Mouse (Mus musculus): ENCODE measurements around the gene Fgd3. TPM values are rescaled to one million over a fixed set of nuclear protein-coding genes. Genes with fewer than 3 reads are reported as not detected.

Fgd3 gene
- polyA plus RNA-seq, 1 experiment from 2014 or later, result 0.25 TPM

- TF ChIP-seq CTCF (IDR thresholded peaks at IDR 0.05; ENCODE audit: low read depth) (no peak), EP300 (optimal IDR thresholded peaks at IDR 0.05) (no peak)
- Histone ChIP-seq H3K36me3 (ENCODE audit: control insufficient read depth, insufficient read depth, low read length) (no peaks in the 10 kb centered on the region), H3K27ac (replicated peaks) (no peak overlapping the region), H3K9me3 (ENCODE audit: control insufficient read depth, low read length) (no peaks in the 10 kb centered on the region), H3K9ac (ENCODE audit: low read length) (no peak overlapping the region), H3K4me2 (replicated peaks; ENCODE audit: low read depth) (no peak overlapping the region), H3K4me3 (ENCODE audit: low read depth, low read length) (no peak overlapping the region), H3K27me3 (ENCODE audit: control insufficient read depth, insufficient read depth, low read length) (no peaks in the 10 kb centered on the region), H3K4me1 (replicated peaks; ENCODE audit: control insufficient read depth, insufficient read depth) (peaks cover 3% of the 10 kb centered on the region; the same call in 1 of the 2 replicates)
- DNase-seq (ENCODE audit: low spot score) (no peak), ATAC-seq (ENCODE audit: low FRiP score, low TSS enrichment) (no peak)
These were observed 33.3 kb upstream of the Fgd3 start for GRCm38 (mm10) chr13:49353422-49353821.

- peaks cover 3% of the 10 kb centered on the region; the same call in 1 of the 2 replicates for H3K4me1 ChIP-seq (replicated peaks; ENCODE audit: control insufficient read depth, insufficient read depth)
- H3K27ac ChIP-seq (replicated peaks), result no peak overlapping the region
- no peak overlapping the region for H3K4me3 ChIP-seq (ENCODE audit: low read depth, low read length)
- H3K9me3 ChIP-seq (ENCODE audit: control insufficient read depth, low read length), result no peaks in the 10 kb centered on the region
- no peak overlapping the region for H3K9ac ChIP-seq (ENCODE audit: low read length)
- 67% methylated on average over 3 of the region's 3 CpGs for WGBS
- no peak for TF ChIP-seq CTCF (IDR thresholded peaks at IDR 0.05; ENCODE audit: low read depth)
- no peak for TF ChIP-seq EP300 (optimal IDR thresholded peaks at IDR 0.05)
- no peak for DNase-seq (ENCODE audit: low spot score)
- H3K36me3 ChIP-seq (ENCODE audit: control insufficient read depth, insufficient read depth, low read length), result no peaks in the 10 kb centered on the region
- ATAC-seq (ENCODE audit: low FRiP score, low TSS enrichment), result no peak
- H3K4me2 ChIP-seq (replicated peaks; ENCODE audit: low read depth), result no peak overlapping the region
- H3K27me3 ChIP-seq (ENCODE audit: control insufficient read depth, insufficient read depth, low read length), result no peaks in the 10 kb centered on the region
These were observed 32.6 kb upstream of the Fgd3 start for GRCm38 (mm10) chr13:49352581-49353159.

- H3K9me3 ChIP-seq (ENCODE audit: control insufficient read depth, low read length), result no peaks in the 10 kb centered on the region
- TF ChIP-seq EP300 (optimal IDR thresholded peaks at IDR 0.05) (no peak), CTCF (IDR thresholded peaks at IDR 0.05; ENCODE audit: low read depth) (no peak)
- no peak for ATAC-seq (ENCODE audit: low FRiP score, low TSS enrichment)
- WGBS, result 90% methylated on average over 6 of the region's 6 CpGs
- no peaks in the 10 kb centered on the region for H3K27me3 ChIP-seq (ENCODE audit: control insufficient read depth, insufficient read depth, low read length)
- peaks cover 3% of the 10 kb centered on the region; the same call in 1 of the 2 replicates for H3K4me1 ChIP-seq (replicated peaks; ENCODE audit: control insufficient read depth, insufficient read depth)
- H3K9ac ChIP-seq (ENCODE audit: low read length), result no peak overlapping the region
- no peak overlapping the region for H3K4me3 ChIP-seq (ENCODE audit: low read depth, low read length)
- no peak overlapping the region for H3K4me2 ChIP-seq (replicated peaks; ENCODE audit: low read depth)
- no peak overlapping the region for H3K27ac ChIP-seq (replicated peaks)
- no peak for DNase-seq (ENCODE audit: low spot score)
- no peaks in the 10 kb centered on the region for H3K36me3 ChIP-seq (ENCODE audit: control insufficient read depth, insufficient read depth, low read length)
These were observed 29.9 kb upstream of the Fgd3 start for GRCm38 (mm10) chr13:49349836-49350505.

- no peak for TF ChIP-seq EP300 (optimal IDR thresholded peaks at IDR 0.05)
- TF ChIP-seq CTCF (IDR thresholded peaks at IDR 0.05; ENCODE audit: low read depth), result no peak
- no peak for ATAC-seq (ENCODE audit: low FRiP score, low TSS enrichment)
- H3K4me3 ChIP-seq (ENCODE audit: low read depth, low read length), result no peak overlapping the region
These were observed 29.2 kb upstream of the Fgd3 start for GRCm38 (mm10) chr13:49349335-49349734.

GRCm38 (mm10) chr13:49348522-49348921 is 28.4 kb upstream of the Fgd3 start:
- WGBS, result 80% methylated on average over 2 of the region's 2 CpGs
- Histone ChIP-seq H3K4me1 (replicated peaks; ENCODE audit: control insufficient read depth, insufficient read depth) (no peaks in the 10 kb centered on the region; the same call in 1 of the 2 replicates), H3K9me3 (ENCODE audit: control insufficient read depth, low read length) (no peaks in the 10 kb centered on the region), H3K27me3 (ENCODE audit: control insufficient read depth, insufficient read depth, low read length) (no peaks in the 10 kb centered on the region), H3K27ac (replicated peaks) (no peak overlapping the region), H3K4me2 (replicated peaks; ENCODE audit: low read depth) (no peak overlapping the region), H3K9ac (ENCODE audit: low read length) (no peak overlapping the region), H3K4me3 (ENCODE audit: low read depth, low read length) (no peak overlapping the region), H3K36me3 (ENCODE audit: control insufficient read depth, insufficient read depth, low read length) (no peaks in the 10 kb centered on the region)
- ATAC-seq (ENCODE audit: low FRiP score, low TSS enrichment), result no peak
- TF ChIP-seq EP300 (optimal IDR thresholded peaks at IDR 0.05) (no peak), CTCF (IDR thresholded peaks at IDR 0.05; ENCODE audit: low read depth) (no peak)
- DNase-seq (ENCODE audit: low spot score), result no peak

More at GRCm38 (mm10) chr13:49349335-49349734, 29.2 kb upstream of the Fgd3 start:
- no peak overlapping the region for H3K4me2 ChIP-seq (replicated peaks; ENCODE audit: low read depth)
- no peaks in the 10 kb centered on the region for H3K9me3 ChIP-seq (ENCODE audit: control insufficient read depth, low read length)
- no peak overlapping the region for H3K9ac ChIP-seq (ENCODE audit: low read length)
- H3K4me1 ChIP-seq (replicated peaks; ENCODE audit: control insufficient read depth, insufficient read depth), result peaks cover 3% of the 10 kb centered on the region; the same call in 1 of the 2 replicates
- DNase-seq (ENCODE audit: low spot score), result no peak
- no peaks in the 10 kb centered on the region for H3K36me3 ChIP-seq (ENCODE audit: control insufficient read depth, insufficient read depth, low read length)
- 83% methylated on average over 4 of the region's 4 CpGs for WGBS
- no peak overlapping the region for H3K27ac ChIP-seq (replicated peaks)
- H3K27me3 ChIP-seq (ENCODE audit: control insufficient read depth, insufficient read depth, low read length), result no peaks in the 10 kb centered on the region

DNA sequence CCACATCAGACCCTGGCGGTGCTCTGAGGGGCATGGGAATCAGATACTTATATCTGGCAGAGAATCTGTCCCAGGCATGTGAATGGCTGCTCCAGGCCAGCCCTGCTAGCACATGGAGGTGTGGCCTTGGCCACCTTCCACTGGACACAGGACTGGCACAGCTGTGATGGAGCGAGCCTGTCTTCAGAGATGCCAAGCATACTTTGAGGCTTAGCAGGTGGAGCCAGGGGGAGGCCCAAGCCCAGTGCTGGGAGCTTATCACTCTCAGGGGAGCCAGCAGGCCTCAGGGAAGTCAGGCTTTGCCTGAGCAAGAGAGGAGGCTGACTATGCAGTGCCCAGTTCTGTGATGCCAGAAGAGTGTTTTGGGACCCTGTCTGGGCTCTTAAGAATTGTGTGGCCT is 25.4 kb upstream of the Fgd3 start:
- Histone ChIP-seq H3K27me3 (ENCODE audit: control insufficient read depth, insufficient read depth, low read length) (no peaks in the 10 kb centered on the region), H3K4me2 (replicated peaks; ENCODE audit: low read depth) (no peak overlapping the region), H3K36me3 (ENCODE audit: control insufficient read depth, insufficient read depth, low read length) (no peaks in the 10 kb centered on the region), H3K9me3 (ENCODE audit: control insufficient read depth, low read length) (no peaks in the 10 kb centered on the region), H3K4me3 (ENCODE audit: low read depth, low read length) (no peak overlapping the region), H3K27ac (replicated peaks) (no peak overlapping the region), H3K4me1 (replicated peaks; ENCODE audit: control insufficient read depth, insufficient read depth) (peaks cover 2% of the 10 kb centered on the region), H3K9ac (ENCODE audit: low read length) (no peak overlapping the region)
- ATAC-seq (ENCODE audit: low FRiP score, low TSS enrichment) (no peak), DNase-seq (ENCODE audit: low spot score) (peak; percentile 34)
- 42% methylated on average over 2 of the region's 2 CpGs for WGBS
- TF ChIP-seq CTCF (IDR thresholded peaks at IDR 0.05; ENCODE audit: low read depth) (no peak), EP300 (optimal IDR thresholded peaks at IDR 0.05) (no peak)
